Comparison of ENCODE assay signal across 8 mouse cellular contexts in the genomic region with DNA sequence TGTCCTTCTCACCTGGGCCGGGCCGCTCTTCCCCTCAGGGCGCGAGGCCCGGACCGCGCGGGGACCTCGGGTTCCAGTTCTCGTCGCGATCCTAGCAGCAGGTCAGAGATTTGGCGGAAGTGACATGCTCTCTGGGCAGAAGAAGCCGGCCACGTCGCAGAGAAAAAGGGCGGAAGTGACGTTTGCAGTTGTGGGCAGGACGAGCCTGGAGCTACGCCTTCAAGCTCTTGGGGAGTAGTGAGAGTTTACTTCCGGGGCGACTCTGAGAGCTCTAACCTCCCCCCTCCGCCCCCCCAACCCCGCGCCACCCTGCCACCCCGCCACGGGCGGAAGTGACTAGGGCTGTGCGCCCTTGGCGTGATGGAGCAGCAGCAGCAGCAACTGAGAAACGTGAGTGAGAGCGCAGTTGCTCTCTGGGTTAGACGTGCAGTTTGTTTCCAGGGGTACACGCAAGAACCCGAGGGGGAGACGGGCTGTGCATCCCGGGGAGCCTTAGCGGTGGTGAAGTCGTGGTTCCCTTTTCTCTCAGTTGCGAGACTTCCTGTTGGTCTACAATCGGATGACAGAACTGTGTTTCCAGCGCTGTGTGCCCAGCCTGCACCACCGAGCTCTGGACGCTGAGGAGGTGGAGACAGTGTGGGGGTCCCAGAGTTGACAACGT. TPM values are rescaled to one million over a fixed set of nuclear protein-coding genes. Genes with fewer than 3 reads are reported as not detected.
DNase-seq lines count a peak whose midpoint lies in the region; ATAC-seq and TF ChIP-seq lines count a peak whose summit lies in the region.

A gene (minus strand): TSS at position 184 of the 661 bp plus-strand sequence.
A gene (plus strand): TSS at position 320 of the 661 bp plus-strand sequence.

- peaks cover 37% of the 10 kb centered on the region for H3K4me1 ChIP-seq in hindbrain, embryonic 13.5 days (replicated peaks)

- WGBS in hindbrain, embryonic 13.5 days, result under 1% methylated on average over 45 of the region's 45 CpGs

- peak within 1 kb of the TSS; percentile 90 for H3K27ac ChIP-seq in hindbrain, embryonic 13.5 days

- H3K4me2 ChIP-seq in hindbrain, embryonic 13.5 days, result peak within 1 kb of the TSS; percentile 95

- CTCF ChIA-PET in Patski (lab: Charles Lee), result interaction anchor here (3.5 kb wide), 1 partner anchor 11 kb away, joined by 23 read pairs; a partner anchor contains a TSS

- peaks cover 42% of the 10 kb centered on the region for H3K36me3 ChIP-seq in hindbrain, embryonic 13.5 days

- peak within 1 kb of the TSS; percentile 88 for H3K9ac ChIP-seq in hindbrain, embryonic 13.5 days

- no peak for TF ChIP-seq CTCF in Patski (IDR thresholded peaks at IDR 0.05)

- ATAC-seq in Patski, result peak; percentile 93
- peak; percentile 96 for ATAC-seq in hindbrain, embryonic 13.5 days (ENCODE audit: low FRiP score)

- peak; percentile 86 for DNase-seq in Patski (ENCODE audit: low read depth, low spot score)
- peak; percentile 95 to 98 for DNase-seq in cerebellum, postnatal 14 days
- DNase-seq in frontal cortex, postnatal 14 days (ENCODE audit: low spot score in 2 of 2), result peak; percentile 94 to 96
- peak; percentile 88 for DNase-seq in layer of hippocampus, postnatal 25 days (ENCODE audit: extremely low spot score in 1 of 2, low spot score in 1 of 2)
- DNase-seq in lung, postnatal 25 days (ENCODE audit: low spot score), result peak; percentile 98
- DNase-seq in retina, embryonic 14.5 days (ENCODE audit: low spot score), result peak; percentile 99
- DNase-seq in thymus, postnatal 4 days, result peak; percentile 95

- H3K4me3 ChIP-seq in hindbrain, embryonic 13.5 days, result peak within 1 kb of the TSS; percentile 68

- in situ Hi-C loops in Patski (cut with MboI; ENCODE audit: low pct_unique_long_range_greater_than_20kb), result loop anchor here (5.0 to 25.0 kb wide), 3 partner anchors 88 to 253 kb away; a partner anchor contains a TSS

- POLR2A ChIA-PET in Patski (lab: Charles Lee), result interaction anchor here (1.0 to 1.1 kb wide), 3 partner anchors 10 to 86 kb away, joined by 3 read pairs; a partner anchor contains a TSS

- H3K27me3 ChIP-seq in Patski, result no peaks in the 10 kb centered on the region
- 0 out of 2 replicates have a peak, but pooled peaks cover 4% of the 10 kb centered on the region for H3K27me3 ChIP-seq in hindbrain, embryonic 13.5 days

- no peaks in the 10 kb centered on the region for H3K9me3 ChIP-seq in hindbrain, embryonic 13.5 days

RNA-seq across cellular contexts. Expression of the first gene that starts in this region (rescaled TPM):
- 87.0 TPM for polyA plus RNA-seq in Patski (2021)
- polyA plus RNA-seq in hindbrain, embryonic 13.5 days (2015; fragmentation: Nextera tagmentation; extraction: Ambion mirVana), result 74.3 and 77.7 TPM in 2 replicates
- total RNA-seq in layer of hippocampus, postnatal 25 days (2021), result 100 to 1,000 TPM in 1 of 2 experiments, 10 to 100 TPM in 1; 94.0 to 102 TPM

RNA-seq across cellular contexts. Expression of the second gene that starts in this region (rescaled TPM):
- polyA plus RNA-seq in Patski (2021), result 22.3 TPM
- polyA plus RNA-seq in hindbrain, embryonic 13.5 days (2015; fragmentation: Nextera tagmentation; extraction: Ambion mirVana), result 16.1 and 19.3 TPM in 2 replicates
- total RNA-seq in layer of hippocampus, postnatal 25 days (2021), result 1 to 10 TPM; 8.8 to 9.6 TPM

Comparison
In these comparisons a context has a peak if more than half of its experiments do, and no peak if none do; other contexts are left out.
1. Peak in every context shown above with its lines: DNase-seq, ATAC-seq, H3K4me3 ChIP-seq and H3K27ac ChIP-seq.